In genomic region chr7:115345749-115346148, GRCm38 (mm10) we compare ENCODE assay signal across 32 mouse cellular contexts.
"Had no signal": no experiment of that assay in that cellular context is flagged by ENCODE, and none has a peak within 500 bp of the region (broad histone marks: within the 10 kb centered on the region; RNA-seq: fewer than 3 reads in every experiment).

No protein-coding gene starts in this region.

- ATAC-seq: liver, embryonic 12.5 days; liver, postnatal 0 days; lung, postnatal 0 days; midbrain, embryonic 13.5 days; midbrain, embryonic 15.5 days; midbrain, embryonic 16.5 days had no signal

- H3K4me1 ChIP-seq: limb, embryonic 10.5 days; limb, embryonic 12.5 days; liver, embryonic 12.5 days; liver, embryonic 13.5 days; liver, embryonic 15.5 days; lung, embryonic 15.5 days; megakaryocyte, embryonic 14.5 days; midbrain, embryonic 10.5 days; midbrain, embryonic 12.5 days; midbrain, embryonic 13.5 days; midbrain, embryonic 15.5 days; neural tube, embryonic 12.5 days had no signal

- DNase-seq: left cerebral cortex, postnatal 4 days; liver; liver, embryonic 13.5 days; liver, postnatal 0 days; lung, adult 18-20 months; lung, adult 2 months; lung, embryonic 14.5 days; lung, postnatal 10 days; lung, postnatal 14 days; lung, postnatal 36 days; lung, postnatal 4 days; midbrain, embryonic 14.5 days had no signal

- H3K4me2 ChIP-seq: limb, embryonic 12.5 days; limb, embryonic 13.5 days; limb, embryonic 15.5 days; liver, embryonic 11.5 days; liver, embryonic 12.5 days; liver, embryonic 13.5 days; liver, embryonic 15.5 days; lung, embryonic 14.5 days; lung, embryonic 15.5 days; midbrain, embryonic 11.5 days; midbrain, embryonic 12.5 days; midbrain, embryonic 13.5 days; midbrain, embryonic 15.5 days; neural tube, embryonic 12.5 days had no signal

- H3K9ac ChIP-seq: limb, embryonic 12.5 days; limb, embryonic 13.5 days; limb, embryonic 15.5 days; liver, embryonic 12.5 days; liver, embryonic 13.5 days; liver, embryonic 14.5 days; liver, embryonic 15.5 days; liver, postnatal 0 days; lung, embryonic 14.5 days; lung, embryonic 15.5 days; midbrain, embryonic 12.5 days; midbrain, embryonic 13.5 days; midbrain, embryonic 15.5 days; neural tube, embryonic 12.5 days had no signal

- H3K9me3 ChIP-seq: limb, embryonic 10.5 days; limb, embryonic 12.5 days; limb, embryonic 13.5 days; limb, embryonic 15.5 days; liver, embryonic 12.5 days; liver, embryonic 13.5 days; liver, embryonic 15.5 days; lung, embryonic 15.5 days; megakaryocyte, embryonic 14.5 days; midbrain, embryonic 10.5 days; midbrain, embryonic 12.5 days; midbrain, embryonic 13.5 days; midbrain, embryonic 15.5 days; neural tube, embryonic 12.5 days had no signal

- H3K4me3 ChIP-seq: limb, embryonic 10.5 days; limb, embryonic 12.5 days; limb, embryonic 13.5 days; limb, embryonic 15.5 days; liver, embryonic 12.5 days; liver, embryonic 13.5 days; liver, embryonic 15.5 days; lung, embryonic 15.5 days; megakaryocyte, embryonic 14.5 days; midbrain, embryonic 10.5 days; midbrain, embryonic 12.5 days; midbrain, embryonic 13.5 days; midbrain, embryonic 15.5 days; myocyte; neural tube, embryonic 12.5 days had no signal

- H3K27ac ChIP-seq: limb, embryonic 10.5 days; limb, embryonic 12.5 days; limb, embryonic 13.5 days; limb, embryonic 15.5 days; liver, embryonic 12.5 days; liver, embryonic 13.5 days; liver, embryonic 14.5 days; liver, embryonic 15.5 days; lung, embryonic 15.5 days; macrophage; midbrain, embryonic 10.5 days; midbrain, embryonic 12.5 days; midbrain, embryonic 13.5 days; midbrain, embryonic 15.5 days; neural tube, embryonic 12.5 days had no signal

- H3K27me3 ChIP-seq: limb, embryonic 13.5 days; limb, embryonic 15.5 days; liver, embryonic 12.5 days; liver, embryonic 13.5 days; liver, embryonic 15.5 days; lung, embryonic 15.5 days; midbrain, embryonic 12.5 days; midbrain, embryonic 13.5 days; midbrain, embryonic 15.5 days; neural tube, embryonic 12.5 days had no signal

- H3K36me3 ChIP-seq: limb, embryonic 10.5 days; limb, embryonic 12.5 days; limb, embryonic 13.5 days; limb, embryonic 15.5 days; liver, embryonic 12.5 days; liver, embryonic 13.5 days; liver, embryonic 15.5 days; lung, embryonic 15.5 days; midbrain, embryonic 10.5 days; midbrain, embryonic 12.5 days; midbrain, embryonic 13.5 days; midbrain, embryonic 15.5 days; neural tube, embryonic 12.5 days had no signal
